Mouse (Mus musculus): ENCODE measurements around the gene Tmem136.

DNA sequence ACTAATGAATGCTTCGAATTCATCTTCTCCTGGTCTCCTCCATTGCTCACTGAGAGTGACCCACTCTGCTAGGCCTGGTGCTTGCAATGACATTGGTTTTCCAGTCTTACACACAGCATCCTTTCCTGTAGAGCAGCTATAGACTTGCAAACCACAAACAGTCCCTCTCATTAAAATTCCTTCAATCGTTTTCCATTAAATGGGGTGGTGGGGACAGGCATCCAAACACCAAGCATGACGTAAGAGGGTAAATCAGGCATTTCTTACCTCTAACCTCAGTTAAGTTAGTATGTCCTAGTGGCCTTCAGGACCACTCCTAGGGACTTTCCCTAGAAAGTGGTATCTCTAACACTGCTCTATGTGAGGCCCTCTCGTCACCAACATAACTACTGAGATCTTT, 51.1 kb downstream of the Tmem136 start:
- TF ChIP-seq CTCF (IDR thresholded peaks at IDR 0.05) (no peak), EP300 (IDR thresholded peaks at IDR 0.05; ENCODE audit: insufficient read depth, low read depth, low read length) (no peak), POLR2A (IDR thresholded peaks at IDR 0.05; ENCODE audit: insufficient read depth, low read depth, low read length) (no peak)

All from heart, adult 2 months (tissue).